Mouse (Mus musculus): ENCODE measurements around the gene Gosr2. TPM values are rescaled to one million over a fixed set of nuclear protein-coding genes. Genes with fewer than 3 reads are reported as not detected.

Gosr2 gene
- polyA plus RNA-seq, 1 experiment from 2014 or later = 93.5 TPM

GRCm38 (mm10) chr11:103645731-103646130, 52.0 kb downstream of the Gosr2 start:
- Histone ChIP-seq H3K27me3 (peaks cover 50% of the 10 kb centered on the region), H3K4me3 (replicated peaks) (no peak overlapping the region), H3K27ac (replicated peaks) (no peak overlapping the region), H3K9me3 (replicated peaks) (no peaks in the 10 kb centered on the region), H3K4me1 (peaks cover 18% of the 10 kb centered on the region), H3K36me3 (no peaks in the 10 kb centered on the region), H3K4me2 (replicated peaks) (no peak overlapping the region), H3K9ac (no peak overlapping the region)
- no peak for ATAC-seq (ENCODE audit: insufficient number of reproducible peaks, low FRiP score, low TSS enrichment, low read depth)
- 56% methylated on average over 8 of the region's 8 CpGs for WGBS

- Histone ChIP-seq H3K36me3 (no peaks in the 10 kb centered on the region), H3K4me1 (0 out of 2 replicates have a peak, but pooled peaks cover 1% of the 10 kb centered on the region), H3K4me2 (replicated peaks) (no peak overlapping the region), H3K9me3 (replicated peaks) (no peaks in the 10 kb centered on the region), H3K4me3 (replicated peaks) (no peak overlapping the region), H3K9ac (no peak overlapping the region), H3K27ac (replicated peaks) (no peak overlapping the region), H3K27me3 (peaks cover 40% of the 10 kb centered on the region)
- WGBS = 50% methylated on average over 9 of the region's 9 CpGs
- ATAC-seq (ENCODE audit: insufficient number of reproducible peaks, low FRiP score, low TSS enrichment, low read depth) = no peak
These were observed 54.5 kb downstream of the Gosr2 start for GRCm38 (mm10) chr11:103643211-103643610.

- Histone ChIP-seq H3K9me3 (replicated peaks) (no peaks in the 10 kb centered on the region), H3K4me3 (replicated peaks) (no peak overlapping the region), H3K27ac (replicated peaks) (no peak overlapping the region), H3K4me2 (replicated peaks) (no peak overlapping the region), H3K36me3 (no peaks in the 10 kb centered on the region), H3K9ac (no peak overlapping the region), H3K4me1 (no peaks in the 10 kb centered on the region), H3K27me3 (peaks cover 16% of the 10 kb centered on the region)
- 5% methylated on average over 10 of the region's 10 CpGs for WGBS
- no peak for ATAC-seq (ENCODE audit: insufficient number of reproducible peaks, low FRiP score, low TSS enrichment, low read depth)
These were observed 58.2 kb downstream of the Gosr2 start for GRCm38 (mm10) chr11:103639407-103639946.

- Histone ChIP-seq H3K27me3 (peaks cover 16% of the 10 kb centered on the region), H3K4me2 (replicated peaks) (no peak within 1 kb of the TSS), H3K9ac (no peak within 1 kb of the TSS), H3K36me3 (no peaks in the 10 kb centered on the region), H3K4me1 (no peaks in the 10 kb centered on the region), H3K27ac (replicated peaks) (no peak within 1 kb of the TSS), H3K9me3 (replicated peaks) (no peaks in the 10 kb centered on the region), H3K4me3 (replicated peaks) (no peak within 1 kb of the TSS)
- no peak for ATAC-seq (ENCODE audit: insufficient number of reproducible peaks, low FRiP score, low TSS enrichment, low read depth)
- WGBS = 69% methylated on average over 3 of the region's 3 CpGs
These were observed 58.9 kb downstream of the Gosr2 start, which contains the start of gene Lyzl6 for GRCm38 (mm10) chr11:103638790-103639189. Gene Lyzl6 (minus strand): TSS chr11:103638890.

GRCm38 (mm10) chr11:103636261-103636660, 61.4 kb downstream of the Gosr2 start:
- no peaks in the 10 kb centered on the region for H3K9me3 ChIP-seq (replicated peaks)
- no peak overlapping the region for H3K4me3 ChIP-seq (replicated peaks)
- 77% methylated on average over 6 of the region's 6 CpGs for WGBS
- peaks cover 16% of the 10 kb centered on the region for H3K27me3 ChIP-seq
- ATAC-seq (ENCODE audit: insufficient number of reproducible peaks, low FRiP score, low TSS enrichment, low read depth) = no peak
- H3K27ac ChIP-seq (replicated peaks) = no peak overlapping the region
- no peak overlapping the region for H3K4me2 ChIP-seq (replicated peaks)
- H3K36me3 ChIP-seq = no peaks in the 10 kb centered on the region
- no peak overlapping the region for H3K9ac ChIP-seq
- no peaks in the 10 kb centered on the region for H3K4me1 ChIP-seq

GRCm38 (mm10) chr11:103635481-103635880, 62.2 kb downstream of the Gosr2 start:
- H3K4me3 ChIP-seq (replicated peaks) = no peak overlapping the region
- H3K9ac ChIP-seq = no peak overlapping the region
- WGBS = 64% methylated on average over 3 of the region's 3 CpGs
- no peaks in the 10 kb centered on the region for H3K9me3 ChIP-seq (replicated peaks)
- no peak overlapping the region for H3K4me2 ChIP-seq (replicated peaks)
- H3K36me3 ChIP-seq = no peaks in the 10 kb centered on the region
- H3K27me3 ChIP-seq = peaks cover 15% of the 10 kb centered on the region
- no peak for ATAC-seq (ENCODE audit: insufficient number of reproducible peaks, low FRiP score, low TSS enrichment, low read depth)
- H3K4me1 ChIP-seq = no peaks in the 10 kb centered on the region
- no peak overlapping the region for H3K27ac ChIP-seq (replicated peaks)

GRCm38 (mm10) chr11:103634806-103635205, 62.9 kb downstream of the Gosr2 start:
- 83% methylated on average over 7 of the region's 7 CpGs for WGBS
- Histone ChIP-seq H3K27me3 (peaks cover 8% of the 10 kb centered on the region), H3K9me3 (replicated peaks) (no peaks in the 10 kb centered on the region), H3K27ac (replicated peaks) (no peak overlapping the region), H3K36me3 (no peaks in the 10 kb centered on the region), H3K4me3 (replicated peaks) (no peak overlapping the region), H3K4me1 (no peaks in the 10 kb centered on the region), H3K4me2 (replicated peaks) (no peak overlapping the region), H3K9ac (no peak overlapping the region)
- no peak for ATAC-seq (ENCODE audit: insufficient number of reproducible peaks, low FRiP score, low TSS enrichment, low read depth)

- ATAC-seq (ENCODE audit: insufficient number of reproducible peaks, low FRiP score, low TSS enrichment, low read depth) = no peak
- 80% methylated on average over 23 of the region's 23 CpGs for WGBS
- no peaks in the 10 kb centered on the region for H3K9me3 ChIP-seq (replicated peaks)
- H3K4me2 ChIP-seq (replicated peaks) = no peak overlapping the region
- H3K27ac ChIP-seq (replicated peaks) = no peak overlapping the region
- no peaks in the 10 kb centered on the region for H3K4me1 ChIP-seq
- no peak overlapping the region for H3K9ac ChIP-seq
- no peak overlapping the region for H3K4me3 ChIP-seq (replicated peaks)
- H3K36me3 ChIP-seq = no peaks in the 10 kb centered on the region
- H3K27me3 ChIP-seq = no peaks in the 10 kb centered on the region
These were observed 70.2 kb downstream of the Gosr2 start for GRCm38 (mm10) chr11:103627453-103627852.

Other genes with a start within 250 kb of the Gosr2 start
- gene Lrrc37a, start 193.3 kb downstream of the Gosr2 start, polyA plus RNA-seq (2015; fragmentation: Nextera tagmentation; extraction: Ambion mirVana) = not detected in 2 replicates
- not detected in 2 replicates for gene Gm884, start 76.8 kb downstream of the Gosr2 start, polyA plus RNA-seq (2015; fragmentation: Nextera tagmentation; extraction: Ambion mirVana)
- not detected in 2 replicates for gene Lyzl6, start 59.0 kb downstream of the Gosr2 start, polyA plus RNA-seq (2015; fragmentation: Nextera tagmentation; extraction: Ambion mirVana)
- gene Rprml, start 48.3 kb downstream of the Gosr2 start, polyA plus RNA-seq (2015; fragmentation: Nextera tagmentation; extraction: Ambion mirVana) = 0.22 and 0.32 TPM in 2 replicates
- 0.47 and 1.2 TPM in 2 replicates for gene Wnt9b, start 51.9 kb upstream of the Gosr2 start, polyA plus RNA-seq (2015; fragmentation: Nextera tagmentation; extraction: Ambion mirVana)
- gene Wnt3, start 76.3 kb upstream of the Gosr2 start, polyA plus RNA-seq (2015; fragmentation: Nextera tagmentation; extraction: Ambion mirVana) = 8.7 and 8.8 TPM in 2 replicates

Measured in embryonic facial prominence, embryonic 15.5 days (tissue).